Mouse (Mus musculus) myocyte (in vitro differentiated cells): ENCODE results near the gene Cfap126.

ENCODE experiments used
- MYOD1 ChIP-seq, 3 experiments: IDR thresholded peaks; one replicate each; pipeline ENCODE4 v1.6.1; 2011; ENCODE audit warnings: control low read depth in 2 of 3, low read depth in 2 of 3, mild to moderate bottlenecking in 2 of 3, moderate library complexity in 1 of 3; ENCODE audit not compliant: insufficient read length in 2 of 3, control insufficient read depth in 1 of 3
- MYOG ChIP-seq, 3 experiments: IDR thresholded peaks; one replicate each; pipeline ENCODE4 v1.6.1; 2011; ENCODE audit warnings: control low read depth in 2 of 3, low read depth in 2 of 3, mild to moderate bottlenecking in 2 of 3; ENCODE audit not compliant: insufficient read length in 2 of 3, control insufficient read depth in 1 of 3, insufficient read depth in 1 of 3
- POLR2A ChIP-seq: IDR thresholded peaks from one replicate; pipeline ENCODE4 v1.6.1; 2011; ENCODE audit warnings: low read depth, mild to moderate bottlenecking, control low read depth, moderate library complexity; ENCODE audit not compliant: insufficient read length
- POLR2AphosphoS2 ChIP-seq: IDR thresholded peaks from one replicate; pipeline ENCODE4 v1.6.1; 2011; ENCODE audit warnings: low read depth, control low read depth; ENCODE audit not compliant: insufficient read length
- TCF12 ChIP-seq: IDR thresholded peaks from one replicate; pipeline ENCODE4 v1.6.1; 2011; ENCODE audit warnings: mild to moderate bottlenecking, control low read depth; ENCODE audit not compliant: poor library complexity, insufficient read depth, severe bottlenecking
- TCF3 ChIP-seq: IDR thresholded peaks from one replicate; pipeline ENCODE4 v1.6.1; 2011; ENCODE audit warnings: low read depth, control low read depth; ENCODE audit not compliant: insufficient read length
- USF1 ChIP-seq: IDR thresholded peaks from one replicate; pipeline ENCODE4 v1.6.1; 2011; ENCODE audit warnings: low read depth, mild to moderate bottlenecking, control low read depth, moderate library complexity

DNA sequence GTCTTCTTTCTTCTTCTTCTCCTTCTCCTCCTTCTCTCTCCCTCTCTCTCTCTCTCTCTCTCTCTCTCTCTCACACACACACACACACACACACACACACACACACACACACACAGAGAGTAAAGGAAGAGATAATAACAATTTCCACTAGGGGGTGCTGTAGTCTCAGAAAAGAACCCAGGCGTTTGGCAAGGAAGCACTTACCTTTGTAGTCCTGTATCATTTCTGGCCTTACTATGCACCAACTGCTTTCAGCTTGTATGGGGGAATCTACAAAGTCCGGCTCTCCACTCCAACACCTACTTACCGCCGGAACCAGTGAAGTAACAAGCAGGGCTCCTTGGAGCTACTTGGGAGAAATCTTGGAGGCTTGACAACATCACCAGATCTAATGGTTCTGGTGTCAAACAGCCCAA lies 4.6 kb downstream of the Cfap126 start:
- TF ChIP-seq USF1 (no peak), POLR2A (no peak), POLR2AphosphoS2 (no peak), MYOG (IDR thresholded peaks at IDR 0.05; ENCODE audit: control insufficient read depth in 1 of 3, insufficient read depth in 1 of 3, insufficient read length in 2 of 3, low read depth in 2 of 3) (no peak), TCF12 (no peak), MYOD1 (IDR thresholded peaks at IDR 0.05; ENCODE audit: control insufficient read depth in 1 of 3, insufficient read length in 2 of 3, low read depth in 2 of 3) (no peak), TCF3 (no peak)
